Mouse (Mus musculus): ENCODE measurements around the gene Them5.

DNA sequence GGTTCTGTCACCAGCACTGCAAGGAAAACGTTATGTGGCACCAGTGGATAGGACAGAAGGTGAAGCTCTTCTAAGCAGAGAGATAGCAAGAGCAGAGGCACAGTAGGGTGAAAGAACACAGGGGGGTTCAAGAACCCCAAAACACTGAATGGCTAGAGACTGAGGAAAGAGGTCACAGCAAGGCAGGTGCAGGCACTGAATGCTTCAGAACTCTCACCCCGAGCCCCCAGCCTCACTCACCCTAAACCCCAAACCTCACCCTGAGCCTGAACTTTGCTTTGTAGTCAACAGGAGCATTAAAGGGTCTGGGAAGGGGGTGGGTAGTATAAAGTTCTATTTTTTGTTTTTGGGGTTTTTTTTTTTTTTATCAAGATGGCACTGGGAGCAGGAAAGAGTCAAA lies 6.2 kb downstream of the Them5 start:
- no peak for TF ChIP-seq POLR2A (IDR thresholded peaks at IDR 0.05; ENCODE audit: insufficient read depth, low read depth, low read length)
- no peak for TF ChIP-seq CTCF (IDR thresholded peaks at IDR 0.05)
- TF ChIP-seq EP300 (IDR thresholded peaks at IDR 0.05; ENCODE audit: insufficient read depth, low read depth, low read length) = no peak
